Mouse (Mus musculus) C2C12 (cell line): ENCODE results near the gene Dag1.

Source experiments
- CTCF ChIP-seq: IDR thresholded peaks from one replicate; pipeline ENCODE4 v1.5.1; 2011; ENCODE audit not compliant: control insufficient read depth, insufficient read depth, insufficient read length
- MYOD1 ChIP-seq: IDR thresholded peaks from one replicate; pipeline ENCODE4 v1.6.1; 2011; ENCODE audit warnings: low read depth; ENCODE audit not compliant: control insufficient read depth, insufficient read length
- MYOG ChIP-seq: IDR thresholded peaks from one replicate; pipeline ENCODE4 v1.6.1; 2011; ENCODE audit not compliant: control insufficient read depth, insufficient read length; ENCODE audit errors: extremely low read depth
- USF1 ChIP-seq: IDR thresholded peaks from one replicate; pipeline ENCODE4 v1.6.1; 2011; ENCODE audit warnings: low read depth, mild to moderate bottlenecking, control low read depth, moderate library complexity

GRCm38 (mm10) chr9:108266261-108266935, 2.6 kb upstream of the Dag1 start:
- no peak for TF ChIP-seq USF1
- TF ChIP-seq MYOD1 = no peak
- TF ChIP-seq CTCF = no peak
- no peak for TF ChIP-seq MYOG
